Mouse (Mus musculus): Measurements from ENCODE around the gene Ptprj. TPM values are rescaled to one million over a fixed set of nuclear protein-coding genes. Genes with fewer than 3 reads are reported as not detected.

The Ptprj gene
- polyA plus RNA-seq, 1 experiment: not detected

- TF ChIP-seq CTCF (IDR thresholded peaks at IDR 0.05; ENCODE audit: insufficient read depth, low read depth, low read length): no peak
- TF ChIP-seq POLR2A (IDR thresholded peaks at IDR 0.05; ENCODE audit: insufficient read depth, low read depth, low read length): no peak
- 0 out of 2 replicates have a peak overlapping the region, but pooled peaks have one; percentile 47 for H3K27ac ChIP-seq (ENCODE audit: insufficient read depth, low read depth, low read length)
- WGBS: 29% methylated on average over 6 of the region's 6 CpGs
These were observed 53.9 kb downstream of the Ptprj start for GRCm38 (mm10) chr2:90526564-90526963.

GRCm38 (mm10) chr2:90525807-90526206 is 54.6 kb downstream of the Ptprj start:
- H3K27ac ChIP-seq (ENCODE audit: insufficient read depth, low read depth, low read length): no peak overlapping the region
- H3K4me1 ChIP-seq (ENCODE audit: control insufficient read depth, insufficient read depth, low read length): peaks cover 12% of the 10 kb centered on the region
- H3K4me3 ChIP-seq (ENCODE audit: insufficient read depth, low read depth, low read length): no peak overlapping the region
- TF ChIP-seq CTCF (IDR thresholded peaks at IDR 0.05; ENCODE audit: insufficient read depth, low read depth, low read length) (no peak), POLR2A (IDR thresholded peaks at IDR 0.05; ENCODE audit: insufficient read depth, low read depth, low read length) (no peak)
- 83% methylated on average over 14 of the region's 14 CpGs for WGBS

More at GRCm38 (mm10) chr2:90526564-90526963, 53.9 kb downstream of the Ptprj start:
- Histone ChIP-seq H3K4me1 (ENCODE audit: control insufficient read depth, insufficient read depth, low read length) (peaks cover 12% of the 10 kb centered on the region), H3K4me3 (ENCODE audit: insufficient read depth, low read depth, low read length) (no peak overlapping the region)

DNA sequence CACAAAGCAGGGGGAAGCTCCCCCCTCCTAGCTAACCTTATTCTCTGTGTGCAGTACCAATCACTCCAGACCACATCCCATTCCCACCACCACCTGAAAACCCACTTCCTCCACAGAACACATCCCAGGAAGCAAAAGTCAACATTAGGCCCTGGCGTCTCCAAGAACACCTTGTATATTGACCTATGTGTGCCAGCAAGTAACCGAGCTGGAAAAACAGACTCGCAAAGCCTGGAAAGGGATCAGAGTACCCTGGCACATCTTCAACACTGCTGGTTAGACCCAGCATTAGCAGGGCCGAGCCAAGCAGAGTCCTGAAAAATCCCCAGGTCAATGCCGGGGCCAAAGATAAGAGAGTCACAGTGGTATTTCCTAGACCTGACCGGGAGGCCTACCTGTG is 58.0 kb downstream of the Ptprj start:
- Histone ChIP-seq H3K4me3 (ENCODE audit: insufficient read depth, low read depth, low read length) (no peak overlapping the region), H3K4me1 (ENCODE audit: control insufficient read depth, insufficient read depth, low read length) (peaks cover 11% of the 10 kb centered on the region), H3K27ac (ENCODE audit: insufficient read depth, low read depth, low read length) (no peak overlapping the region)
- no peak for TF ChIP-seq POLR2A (IDR thresholded peaks at IDR 0.05; ENCODE audit: insufficient read depth, low read depth, low read length)
- TF ChIP-seq CTCF (IDR thresholded peaks at IDR 0.05; ENCODE audit: insufficient read depth, low read depth, low read length): no peak
- WGBS: 63% methylated on average over 6 of the region's 6 CpGs

GRCm38 (mm10) chr2:90521909-90522308 is 58.5 kb downstream of the Ptprj start:
- Histone ChIP-seq H3K27ac (ENCODE audit: insufficient read depth, low read depth, low read length) (no peak overlapping the region), H3K4me3 (ENCODE audit: insufficient read depth, low read depth, low read length) (no peak overlapping the region), H3K4me1 (ENCODE audit: control insufficient read depth, insufficient read depth, low read length) (peaks cover 10% of the 10 kb centered on the region)
- WGBS: 24% methylated on average over 1 of the region's 1 CpGs
- TF ChIP-seq POLR2A (IDR thresholded peaks at IDR 0.05; ENCODE audit: insufficient read depth, low read depth, low read length): no peak
- no peak for TF ChIP-seq CTCF (IDR thresholded peaks at IDR 0.05; ENCODE audit: insufficient read depth, low read depth, low read length)

DNA sequence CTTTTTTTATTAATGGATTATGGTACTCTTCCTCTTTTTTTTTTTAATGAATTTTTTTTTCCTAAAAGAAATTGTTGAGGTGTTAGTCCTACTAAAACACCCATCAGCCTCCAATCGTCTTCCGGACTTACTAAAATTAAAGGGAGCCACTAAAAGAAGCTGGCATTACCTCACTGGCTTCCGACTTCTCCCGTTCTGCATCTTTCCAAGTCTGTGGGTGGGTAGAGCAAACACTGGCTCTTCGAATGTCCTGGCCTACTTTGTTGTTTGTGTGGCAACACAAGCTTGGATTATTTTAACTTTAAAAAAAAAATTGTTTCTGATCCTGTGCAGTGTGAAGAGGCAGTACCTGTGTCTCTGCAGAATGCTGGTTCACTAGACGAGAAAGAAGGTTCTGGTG is 62.2 kb downstream of the Ptprj start:
- Histone ChIP-seq H3K4me3 (ENCODE audit: insufficient read depth, low read depth, low read length) (no peak overlapping the region), H3K4me1 (ENCODE audit: control insufficient read depth, insufficient read depth, low read length) (peaks cover 10% of the 10 kb centered on the region), H3K27ac (ENCODE audit: insufficient read depth, low read depth, low read length) (no peak overlapping the region)
- TF ChIP-seq POLR2A (IDR thresholded peaks at IDR 0.05; ENCODE audit: insufficient read depth, low read depth, low read length) (no peak), CTCF (IDR thresholded peaks at IDR 0.05; ENCODE audit: insufficient read depth, low read depth, low read length) (no peak)
- WGBS: 30% methylated on average over 6 of the region's 6 CpGs

DNA sequence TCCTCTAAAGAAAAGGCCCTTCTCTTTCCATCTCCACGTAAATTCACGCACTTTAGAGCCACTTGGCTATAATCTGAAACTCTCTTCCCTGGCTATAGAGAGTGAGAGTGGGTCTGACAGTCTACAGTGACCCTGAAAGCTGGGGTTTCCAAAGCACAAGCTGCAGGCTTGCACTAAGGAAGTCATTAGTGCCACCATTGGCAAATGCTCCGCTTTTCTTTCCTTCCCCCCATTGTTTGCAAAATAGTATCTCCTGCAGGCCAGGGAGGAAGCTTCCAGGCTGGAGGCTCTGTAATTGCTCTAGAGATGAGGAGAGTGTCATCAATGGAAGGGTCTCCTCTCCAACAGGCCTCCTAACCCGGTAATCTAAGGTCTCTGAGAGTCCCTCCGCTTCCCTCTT is 65.5 kb downstream of the Ptprj start:
- TF ChIP-seq POLR2A (IDR thresholded peaks at IDR 0.05; ENCODE audit: insufficient read depth, low read depth, low read length) (no peak), CTCF (IDR thresholded peaks at IDR 0.05; ENCODE audit: insufficient read depth, low read depth, low read length) (no peak)
- 72% methylated on average over 5 of the region's 5 CpGs for WGBS
- Histone ChIP-seq H3K4me3 (ENCODE audit: insufficient read depth, low read depth, low read length) (no peak overlapping the region), H3K4me1 (ENCODE audit: control insufficient read depth, insufficient read depth, low read length) (peaks cover 8% of the 10 kb centered on the region), H3K27ac (ENCODE audit: insufficient read depth, low read depth, low read length) (no peak overlapping the region)

DNA sequence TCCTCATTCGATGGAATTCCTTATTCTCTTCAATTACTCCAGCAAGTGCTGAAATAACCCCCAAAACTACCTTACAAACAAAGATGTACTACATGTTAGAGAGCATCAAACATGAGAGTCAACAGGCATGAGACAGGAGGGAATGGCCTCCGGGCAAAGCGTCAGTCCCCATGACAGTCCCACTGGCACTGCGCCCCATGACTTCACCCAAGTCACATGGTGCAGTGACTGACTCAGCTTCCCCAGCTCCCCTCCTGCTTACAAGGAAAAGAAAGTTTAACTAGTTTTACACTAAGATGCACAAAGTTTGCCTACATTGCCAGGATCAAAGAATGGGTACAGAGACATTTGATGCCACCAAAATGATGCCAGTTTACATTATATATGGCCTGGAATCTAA is 71.2 kb downstream of the Ptprj start:
- TF ChIP-seq POLR2A (IDR thresholded peaks at IDR 0.05; ENCODE audit: insufficient read depth, low read depth, low read length) (no peak), CTCF (IDR thresholded peaks at IDR 0.05; ENCODE audit: insufficient read depth, low read depth, low read length) (no peak)
- no peak overlapping the region for H3K4me3 ChIP-seq (ENCODE audit: insufficient read depth, low read depth, low read length)
- peaks cover 15% of the 10 kb centered on the region for H3K4me1 ChIP-seq (ENCODE audit: control insufficient read depth, insufficient read depth, low read length)
- 86% methylated on average over 4 of the region's 4 CpGs for WGBS
- no peak overlapping the region for H3K27ac ChIP-seq (ENCODE audit: insufficient read depth, low read depth, low read length)

DNA sequence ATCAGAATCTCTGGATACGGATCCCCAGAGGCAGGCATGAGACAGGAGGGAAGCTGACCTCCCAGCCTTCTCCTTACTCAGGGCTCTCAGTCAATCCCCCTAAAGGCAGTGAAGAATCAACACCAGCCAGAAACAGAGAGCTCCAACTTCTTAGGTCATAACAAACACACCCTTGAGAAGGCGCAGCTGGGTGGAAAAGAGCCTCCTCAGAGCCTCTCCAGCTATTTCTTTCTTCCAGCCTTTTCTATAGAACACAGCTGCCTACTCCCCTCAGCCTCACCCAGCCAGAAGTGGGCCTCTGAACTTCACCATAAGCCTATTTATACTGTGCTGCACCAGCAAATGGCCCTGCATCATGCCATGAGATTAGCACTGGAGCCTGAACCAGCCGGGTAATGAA is 74.3 kb downstream of the Ptprj start:
- H3K4me1 ChIP-seq (ENCODE audit: control insufficient read depth, insufficient read depth, low read length): peaks cover 18% of the 10 kb centered on the region
- peak overlapping the region; percentile 29; the same call in 1 of the 2 replicates for H3K27ac ChIP-seq (ENCODE audit: insufficient read depth, low read depth, low read length)
- no peak for TF ChIP-seq POLR2A (IDR thresholded peaks at IDR 0.05; ENCODE audit: insufficient read depth, low read depth, low read length)
- TF ChIP-seq CTCF (IDR thresholded peaks at IDR 0.05; ENCODE audit: insufficient read depth, low read depth, low read length): no peak
- H3K4me3 ChIP-seq (ENCODE audit: insufficient read depth, low read depth, low read length): no peak overlapping the region
- WGBS: 42% methylated on average over 3 of the region's 3 CpGs

DNA sequence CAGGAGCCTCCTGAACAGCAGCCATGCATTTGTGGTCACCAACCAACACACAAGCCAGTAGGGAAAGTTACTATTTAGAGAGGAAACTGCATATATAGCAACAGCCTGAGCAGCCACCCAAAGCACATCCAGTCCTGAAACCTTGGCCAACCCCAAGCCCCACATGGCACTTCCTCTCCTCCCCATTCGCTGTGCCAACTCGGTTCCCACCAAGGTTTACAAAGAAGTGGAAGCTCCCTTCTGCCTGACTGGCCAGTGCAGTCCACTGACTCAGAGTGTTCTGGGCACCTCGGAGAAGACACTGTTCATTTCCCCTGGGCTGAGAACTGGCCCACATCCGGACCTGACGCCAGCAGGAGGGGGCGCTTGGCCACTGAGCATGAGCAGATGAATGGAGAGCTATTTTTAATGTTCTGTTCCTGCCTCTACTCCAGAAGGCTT is 75.7 kb downstream of the Ptprj start:
- no peak overlapping the region for H3K4me3 ChIP-seq (ENCODE audit: insufficient read depth, low read depth, low read length)
- 30% methylated on average over 6 of the region's 6 CpGs for WGBS

More for the DNA sequence above, 75.7 kb downstream of the Ptprj start:
- peak overlapping the region; percentile 36 for H3K27ac ChIP-seq (ENCODE audit: insufficient read depth, low read depth, low read length)
- peaks cover 18% of the 10 kb centered on the region for H3K4me1 ChIP-seq (ENCODE audit: control insufficient read depth, insufficient read depth, low read length)
- TF ChIP-seq CTCF (IDR thresholded peaks at IDR 0.05; ENCODE audit: insufficient read depth, low read depth, low read length) (no peak), POLR2A (IDR thresholded peaks at IDR 0.05; ENCODE audit: insufficient read depth, low read depth, low read length) (no peak)

Measured in olfactory bulb, adult 2 months (tissue).